Mouse (Mus musculus): Measurements from ENCODE around the gene Fmo5.

- no peak for TF ChIP-seq POLR2A (IDR thresholded peaks at IDR 0.05; ENCODE audit: low read depth, low read length)
- no peak for TF ChIP-seq JUND (conservative IDR thresholded peaks at IDR 0.05; ENCODE audit: low read depth, low read length)
Measured at GRCm38 (mm10) chr3:97689289-97689688, 60.7 kb downstream of the Fmo5 start.
